Mouse (Mus musculus): ENCODE results near the gene Pde4b.
"Not testable (repeated sequence)": the region's sequence is repeated elsewhere in the genome, so short reads cannot be mapped to it uniquely, and the experiment has no call there.

Pde4b gene

GRCm38 (mm10) chr4:102087091-102087565, at the start of gene Pde4b:
Gene Pde4b (plus strand): TSS chr4:102087543.
- DNase-seq (ENCODE audit: low read depth, low spot score) = no peak

- no peak for DNase-seq (ENCODE audit: low read depth, low spot score)
These were observed 47.2 kb upstream of the Pde4b start for GRCm38 (mm10) chr4:102040190-102040589.

GRCm38 (mm10) chr4:102045183-102046140, 41.9 kb upstream of the Pde4b start:
- DNase-seq (ENCODE audit: low read depth, low spot score) = peak; percentile 22

DNA sequence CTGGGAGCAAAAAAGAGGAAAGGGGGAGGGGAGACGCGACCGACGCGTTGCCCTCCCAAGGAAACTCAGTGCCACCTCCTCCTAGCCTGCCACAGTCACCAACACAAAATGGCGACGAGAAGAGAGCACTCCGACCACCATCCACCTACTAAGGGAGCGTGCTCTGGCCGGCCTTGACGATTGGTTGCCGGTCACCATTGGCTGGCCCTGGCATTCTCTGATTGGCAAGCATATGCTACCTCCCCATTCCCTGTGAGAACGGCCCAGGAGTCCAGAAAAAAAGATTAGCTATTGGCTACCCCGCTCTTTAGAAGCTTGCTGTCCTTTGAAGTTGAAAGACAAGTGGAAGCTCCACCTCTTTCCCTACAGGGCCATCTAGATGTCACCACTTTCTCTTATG, 38.0 kb upstream of the Pde4b start:
- not testable (repeated sequence) for DNase-seq (ENCODE audit: low read depth, low spot score)

DNA sequence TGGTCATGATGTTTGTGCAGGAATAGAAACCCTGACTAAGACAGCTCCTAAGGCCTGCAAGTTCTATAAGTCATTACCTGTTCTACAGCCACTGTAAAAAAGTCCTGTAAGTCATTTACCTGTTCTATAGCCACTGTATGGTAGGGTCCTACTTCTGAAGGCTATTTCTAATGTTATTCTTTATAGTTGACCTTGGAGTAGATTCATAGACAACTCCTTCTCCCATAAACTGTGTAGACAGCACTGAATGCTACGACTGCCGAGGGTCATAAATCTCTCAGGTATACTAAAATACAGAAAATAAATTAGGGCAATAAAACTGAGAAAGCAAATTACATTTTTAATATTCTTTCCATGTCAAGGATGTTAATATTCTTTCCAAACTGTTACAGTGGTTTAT, 26.0 kb upstream of the Pde4b start:
- DNase-seq (ENCODE audit: low read depth, low spot score) = no peak

- no peak for DNase-seq (ENCODE audit: low read depth, low spot score)
These were observed 18.0 kb upstream of the Pde4b start for GRCm38 (mm10) chr4:102069314-102069713.

DNA sequence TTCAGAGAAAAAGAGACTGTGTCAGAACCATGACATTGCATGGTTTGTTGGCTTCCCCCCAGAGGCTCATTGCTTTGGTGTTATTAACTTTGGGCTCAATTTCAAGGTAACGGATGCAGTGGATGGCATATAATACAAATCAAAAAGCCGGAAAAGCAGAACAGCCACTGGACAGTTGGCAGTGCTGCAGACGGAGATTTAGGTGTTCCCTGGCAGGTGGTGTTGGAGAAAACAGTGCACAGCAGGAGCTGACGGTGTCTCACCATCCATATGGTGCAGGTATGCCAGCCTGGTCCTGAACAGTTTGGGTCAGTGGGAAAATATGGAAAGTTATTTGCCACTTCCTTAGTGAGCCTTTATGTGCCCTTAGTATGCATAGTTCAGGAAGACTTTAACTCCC, 1.0 kb upstream of the Pde4b start:
- no peak for DNase-seq (ENCODE audit: low read depth, low spot score)

GRCm38 (mm10) chr4:102087566-102088234, 357 bp downstream of the Pde4b start:
- peak; percentile 39 for DNase-seq (ENCODE audit: low read depth, low spot score)

GRCm38 (mm10) chr4:102088235-102088867, 1.0 kb downstream of the Pde4b start:
- DNase-seq (ENCODE audit: low read depth, low spot score) = peak; percentile 18

- no peak for DNase-seq (ENCODE audit: low read depth, low spot score)
These were observed 8.5 kb downstream of the Pde4b start for GRCm38 (mm10) chr4:102095851-102096250.

DNA sequence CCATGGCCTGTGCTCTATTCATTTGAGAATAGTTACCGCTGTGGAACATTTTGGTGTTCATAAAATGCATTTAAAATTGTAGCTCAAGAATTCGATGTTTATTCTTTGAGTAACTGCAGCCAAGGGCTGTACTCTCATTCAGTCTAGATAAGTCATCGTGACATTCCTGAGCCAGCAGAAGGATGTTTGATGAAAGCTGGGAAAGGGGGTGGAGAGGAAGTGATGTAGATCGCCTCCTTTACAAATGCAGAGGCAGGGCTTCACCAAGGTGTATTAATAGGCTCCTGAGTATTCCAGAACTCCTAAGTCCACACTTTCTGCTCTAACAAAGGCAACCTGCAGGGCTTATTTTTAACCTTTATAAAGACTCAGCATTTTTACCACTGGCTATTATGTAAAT, 14.9 kb downstream of the Pde4b start:
- no peak for DNase-seq (ENCODE audit: low read depth, low spot score)

DNA sequence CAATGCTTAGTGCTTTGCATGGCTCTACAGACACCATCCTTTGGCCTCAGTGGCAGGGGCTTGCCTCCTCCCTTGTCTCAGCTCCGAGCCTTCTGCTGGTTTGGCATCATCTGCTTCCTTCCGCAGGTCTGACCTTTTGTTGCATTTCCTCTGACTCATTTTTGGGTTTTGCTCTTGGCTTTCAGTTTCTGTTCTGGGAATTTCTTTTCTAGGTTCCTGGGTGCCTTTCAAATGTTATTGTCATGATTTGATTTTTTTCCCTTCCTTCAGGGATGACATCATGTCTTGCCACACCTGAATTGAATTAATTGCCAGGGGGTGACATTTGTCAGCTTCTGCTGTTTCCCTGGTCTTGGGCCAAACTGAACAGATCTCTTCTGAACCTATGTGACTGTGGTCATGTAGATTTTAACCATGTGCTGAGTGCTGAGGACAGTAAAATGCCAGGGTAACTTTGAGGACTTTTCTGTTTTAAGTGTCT, 17.2 kb downstream of the Pde4b start:
- DNase-seq (ENCODE audit: low read depth, low spot score) = no peak

GRCm38 (mm10) chr4:102106771-102107170, 19.4 kb downstream of the Pde4b start:
- no peak for DNase-seq (ENCODE audit: low read depth, low spot score)

- no peak for DNase-seq (ENCODE audit: low read depth, low spot score)
These were observed 32.1 kb downstream of the Pde4b start for GRCm38 (mm10) chr4:102119454-102119853.

DNA sequence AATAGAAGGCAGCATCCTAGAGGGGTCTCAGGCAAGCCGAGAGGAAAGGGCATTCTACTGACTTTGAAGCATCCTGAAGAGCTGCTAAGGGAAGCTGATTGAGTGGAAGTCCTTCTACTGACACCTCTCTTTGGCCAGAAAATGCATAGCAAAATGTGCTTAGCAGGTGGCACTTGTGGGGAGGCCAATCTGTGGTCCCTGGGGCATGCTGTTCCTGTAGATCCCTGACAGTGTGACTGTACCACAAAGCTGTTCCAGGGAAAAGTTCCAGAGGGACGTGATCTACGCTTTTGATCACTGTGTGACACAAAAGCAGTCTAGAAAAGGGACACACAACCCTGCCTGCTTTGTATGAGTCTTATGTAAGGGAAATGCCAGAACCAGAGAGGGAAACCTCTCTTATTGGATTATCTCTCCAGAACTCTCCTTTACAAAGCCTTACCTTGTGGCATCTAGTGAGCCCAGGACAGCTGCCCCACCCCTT, 49.1 kb downstream of the Pde4b start:
- DNase-seq (ENCODE audit: low read depth, low spot score) = no peak

DNA sequence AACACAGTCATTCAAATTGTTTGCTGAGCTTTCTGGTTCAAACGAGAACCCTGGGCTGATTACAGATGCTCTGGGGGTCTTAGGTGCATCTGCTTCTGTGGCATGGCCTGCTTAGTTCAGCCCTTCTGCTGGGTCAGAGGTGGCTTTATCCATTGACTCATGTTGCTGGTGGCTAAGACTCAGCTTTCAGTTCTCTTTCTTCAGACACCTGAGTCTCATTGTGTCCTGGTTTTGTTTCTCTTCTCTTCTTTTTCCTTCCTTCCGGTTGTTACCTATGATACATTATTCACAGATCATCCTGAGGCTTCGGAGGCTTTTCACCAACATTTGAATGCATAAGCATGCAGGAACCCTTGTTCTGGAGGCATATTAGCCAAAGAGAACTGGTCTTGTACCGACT, 51.0 kb downstream of the Pde4b start:
- DNase-seq (ENCODE audit: low read depth, low spot score) = no peak

GRCm38 (mm10) chr4:102141241-102141640, 53.9 kb downstream of the Pde4b start:
- no peak for DNase-seq (ENCODE audit: low read depth, low spot score)

- no peak for DNase-seq (ENCODE audit: low read depth, low spot score)
These were observed 61.4 kb downstream of the Pde4b start for GRCm38 (mm10) chr4:102148766-102149165.

DNA sequence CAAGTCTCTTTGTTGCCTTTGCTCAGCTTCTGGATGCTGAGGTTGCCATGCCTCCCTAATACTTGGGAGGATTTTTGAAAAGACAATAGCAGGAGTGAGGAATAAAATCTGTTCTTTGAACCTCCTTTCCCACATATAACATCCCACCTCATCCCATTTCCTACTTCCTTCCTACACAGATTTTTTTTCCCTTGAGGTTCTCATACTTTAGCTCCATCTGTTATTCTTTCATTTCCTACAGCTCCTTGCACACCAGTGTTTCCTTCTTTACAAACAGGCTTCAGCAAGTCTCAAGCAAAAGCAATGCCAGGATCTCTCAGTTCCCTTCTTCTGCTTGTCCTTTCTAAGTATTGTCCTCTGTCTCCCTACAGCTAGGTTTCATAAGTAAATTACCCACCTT, 71.8 kb downstream of the Pde4b start:
- no peak for DNase-seq (ENCODE audit: low read depth, low spot score)

DNA sequence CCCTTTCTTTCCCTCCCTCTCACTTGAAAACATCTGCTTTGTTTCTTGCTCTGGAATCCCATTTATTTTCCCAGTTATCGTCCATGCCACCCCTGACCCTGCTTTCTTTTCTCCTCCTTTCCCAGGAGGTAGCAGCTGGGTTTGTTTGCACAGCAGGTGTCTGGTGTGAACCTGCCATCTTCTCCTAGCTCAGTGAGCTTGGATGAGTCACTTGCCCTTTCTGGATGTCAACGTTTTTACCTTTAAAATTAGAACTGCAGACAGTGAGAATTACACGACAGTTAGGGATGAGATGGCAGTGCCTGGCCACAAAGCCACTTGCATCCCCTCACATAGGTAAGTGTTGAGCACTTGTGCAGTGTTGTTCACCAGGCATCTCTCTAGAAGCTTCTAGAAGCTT, 84.3 kb downstream of the Pde4b start:
- DNase-seq (ENCODE audit: low read depth, low spot score) = peak; percentile 12

DNA sequence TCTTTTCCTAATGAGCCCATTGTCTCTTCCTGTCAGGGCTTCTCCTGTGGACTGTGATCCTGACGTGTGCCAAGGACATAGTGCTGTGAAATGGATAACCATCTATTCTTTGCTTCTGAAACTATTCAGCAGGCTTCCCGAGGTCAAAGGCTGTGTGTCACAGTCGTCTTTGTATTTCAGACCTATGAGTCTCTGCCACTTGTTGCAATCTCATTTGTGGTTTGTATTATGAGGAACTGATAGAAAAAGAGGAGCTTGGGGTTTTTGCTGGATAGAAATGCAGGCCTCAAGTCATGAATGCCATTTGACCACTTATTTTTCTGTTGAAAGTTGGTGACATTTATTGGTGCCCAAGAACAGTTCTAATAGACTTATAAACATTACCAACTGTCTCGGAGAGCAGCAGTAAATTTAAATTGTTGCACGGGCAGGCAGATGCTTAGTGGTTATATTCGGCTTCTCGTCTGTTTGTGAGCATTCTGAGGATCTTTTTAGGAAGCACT, 85.4 kb downstream of the Pde4b start:
- DNase-seq (ENCODE audit: low read depth, low spot score) = peak; percentile 6

GRCm38 (mm10) chr4:102175985-102176384, 88.6 kb downstream of the Pde4b start:
- no peak for DNase-seq (ENCODE audit: low read depth, low spot score)

Measured in mesoderm, embryonic 11.5 days (tissue).